Mouse (Mus musculus) midbrain, embryonic 12.5 days (tissue): ENCODE measurements at regions not wholly inside any gene's neighbourhood (a gene's known extent, or its start where the extent isn't known, plus 50 kb on each side); places are given as distances from the start of the nearest gene placed in this dataset.
A peak's percentile ranks its signal among the peaks of the same experiment; 100 is the strongest.

Source experiments
- ATAC-seq: fragments of 200-750 bp; cut with Nextera tagmentation; 2 replicates; pipeline ENCODE4 v1.8.0; 2017; ENCODE audit warnings: low read depth, moderate TSS enrichment, moderate library complexity; ENCODE audit not compliant: low FRiP score
- H3K27ac ChIP-seq: fragments of 300-500 bp; sonication (generic); replicated peaks from 2 replicates; pipeline ENCODE4 v1.5.1; 2016; ENCODE audit warnings: mild to moderate bottlenecking
- H3K27me3 ChIP-seq: fragments of 300-500 bp; sonication (generic); 2 replicates; pipeline ENCODE4 v1.6.1; 2016; ENCODE audit warnings: mild to moderate bottlenecking
- H3K36me3 ChIP-seq: fragments of 300-500 bp; sonication (generic); 2 replicates; pipeline ENCODE4 v1.6.1; 2016
- H3K4me1 ChIP-seq: fragments of 300-500 bp; sonication (generic); 2 replicates; pipeline ENCODE4 v1.6.1; 2016
- H3K4me2 ChIP-seq: fragments of 300-500 bp; sonication (generic); replicated peaks from 2 replicates; pipeline ENCODE4 v1.6.1; 2016; ENCODE audit warnings: mild to moderate bottlenecking, moderate library complexity
- H3K4me3 ChIP-seq: fragments of 300-500 bp; sonication (generic); 2 replicates; pipeline ENCODE4 v1.5.1; 2016; ENCODE audit warnings: mild to moderate bottlenecking
- H3K9ac ChIP-seq: fragments of 300-500 bp; sonication (generic); replicated peaks from 2 replicates; pipeline ENCODE4 v1.6.1; 2016; ENCODE audit warnings: mild to moderate bottlenecking, moderate library complexity
- H3K9me3 ChIP-seq: fragments of 300-500 bp; sonication (generic); 2 replicates; pipeline ENCODE4 v1.6.1; 2016; ENCODE audit warnings: mild to moderate bottlenecking
- WGBS: fragments of 180-500 bp; shearing (Covaris S2); methylation state at CpG from one replicate; pipeline ENCODE4 v1.1.7; 2016; 5-methylcytosine and 5-hydroxymethylcytosine counted together

DNA sequence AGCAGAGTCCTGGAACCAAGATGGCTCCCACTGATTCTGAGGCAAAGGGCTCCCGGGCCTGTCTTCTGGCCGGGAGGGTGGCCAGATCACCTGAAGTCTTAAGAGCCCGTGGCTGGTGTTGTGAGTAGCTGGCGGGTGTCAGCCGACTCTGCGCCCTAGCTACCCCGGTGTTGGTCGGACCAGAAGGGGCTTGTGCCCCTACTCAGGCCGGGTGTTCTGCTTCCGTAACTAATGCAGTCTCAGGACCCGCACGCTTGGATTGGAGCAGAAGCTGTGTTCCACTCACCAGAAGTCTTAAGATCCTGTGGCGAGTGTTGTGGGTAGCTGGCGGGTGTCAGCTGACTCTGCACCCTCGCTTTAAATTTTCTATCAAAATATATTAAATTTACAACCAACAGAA lies 1285.3 kb upstream of the Cdh9 start:
- no peaks in the 10 kb centered on the region for H3K4me1 ChIP-seq
- 90% methylated on average over 15 of the region's 15 CpGs for WGBS
- H3K9me3 ChIP-seq = no peaks in the 10 kb centered on the region
- no peak overlapping the region for H3K4me2 ChIP-seq
- H3K27me3 ChIP-seq = no peaks in the 10 kb centered on the region
- H3K4me3 ChIP-seq = no peak overlapping the region
- no peak for ATAC-seq
- H3K27ac ChIP-seq = no peak overlapping the region
- no peaks in the 10 kb centered on the region for H3K36me3 ChIP-seq
- H3K9ac ChIP-seq = no peak overlapping the region

GRCm38 (mm10) chr15:15477702-15478101 lies 1250.9 kb upstream of the Cdh9 start:
- Histone ChIP-seq H3K36me3 (no peaks in the 10 kb centered on the region), H3K4me3 (no peak overlapping the region), H3K9me3 (no peaks in the 10 kb centered on the region), H3K27me3 (no peaks in the 10 kb centered on the region), H3K27ac (no peak overlapping the region), H3K4me1 (no peaks in the 10 kb centered on the region), H3K9ac (no peak overlapping the region), H3K4me2 (no peak overlapping the region)
- 74% methylated on average over 2 of the region's 2 CpGs for WGBS
- no peak for ATAC-seq

DNA sequence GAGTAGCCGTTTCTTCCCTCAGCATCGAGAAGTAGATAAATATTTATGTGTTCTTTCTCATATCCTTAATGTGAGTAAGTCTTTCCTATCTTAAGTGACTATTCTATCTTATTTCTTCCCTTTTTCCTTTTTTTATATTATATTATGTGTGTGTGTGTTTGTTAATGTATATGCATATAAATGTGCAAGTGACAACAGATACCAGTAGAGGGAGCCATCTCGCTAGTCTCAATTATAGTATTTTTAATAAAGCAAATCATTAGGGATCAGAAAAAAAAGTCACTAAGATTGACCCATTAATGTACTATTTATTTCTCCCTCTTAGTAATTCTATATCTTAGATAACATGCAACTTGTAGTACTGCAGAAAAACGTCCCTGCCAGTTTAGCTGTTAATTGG lies 1228.3 kb upstream of the Cdh9 start:
- H3K27ac ChIP-seq = no peak overlapping the region
- H3K36me3 ChIP-seq = no peaks in the 10 kb centered on the region
- H3K9ac ChIP-seq = no peak overlapping the region
- H3K4me3 ChIP-seq = no peak overlapping the region
- H3K4me1 ChIP-seq = no peaks in the 10 kb centered on the region
- no peak for ATAC-seq
- H3K27me3 ChIP-seq = no peaks in the 10 kb centered on the region
- 85% methylated on average over 4 of the region's 4 CpGs for WGBS
- no peaks in the 10 kb centered on the region for H3K9me3 ChIP-seq
- no peak overlapping the region for H3K4me2 ChIP-seq

DNA sequence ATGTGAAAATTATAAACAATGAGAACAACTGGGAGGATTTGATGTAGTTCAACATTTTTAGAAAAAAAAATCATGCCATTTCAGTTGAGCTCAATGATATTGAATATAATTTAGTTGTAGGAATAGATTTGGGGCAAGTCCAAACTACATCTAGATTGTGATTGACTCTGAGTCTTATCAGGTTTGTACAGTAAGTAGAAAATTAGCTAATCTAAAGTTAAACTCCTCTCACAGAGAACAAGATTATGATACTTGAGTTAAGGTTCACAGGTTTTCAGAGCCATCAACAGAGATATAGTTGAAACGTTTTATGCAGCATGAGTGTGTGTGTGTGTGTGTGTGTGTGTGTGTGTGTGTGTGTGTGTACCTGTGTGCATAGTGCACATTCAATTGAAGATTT lies 1189.6 kb upstream of the Cdh9 start:
- no peak overlapping the region for H3K4me3 ChIP-seq
- no peak for ATAC-seq
- H3K27me3 ChIP-seq = no peaks in the 10 kb centered on the region
- H3K4me1 ChIP-seq = no peaks in the 10 kb centered on the region
- H3K9me3 ChIP-seq = no peaks in the 10 kb centered on the region
- H3K36me3 ChIP-seq = no peaks in the 10 kb centered on the region
- WGBS = 76% methylated on average over 1 of the region's 1 CpGs
- no peak overlapping the region for H3K4me2 ChIP-seq
- H3K27ac ChIP-seq = no peak overlapping the region
- H3K9ac ChIP-seq = no peak overlapping the region

- WGBS = 90% methylated on average over 4 of the region's 4 CpGs
- H3K27me3 ChIP-seq = no peaks in the 10 kb centered on the region
- H3K27ac ChIP-seq = no peak overlapping the region
- no peak overlapping the region for H3K4me2 ChIP-seq
- H3K36me3 ChIP-seq = no peaks in the 10 kb centered on the region
- H3K4me3 ChIP-seq = no peak overlapping the region
- no peaks in the 10 kb centered on the region for H3K9me3 ChIP-seq
- no peak overlapping the region for H3K9ac ChIP-seq
- H3K4me1 ChIP-seq = no peaks in the 10 kb centered on the region
- no peak for ATAC-seq
Observed at GRCm38 (mm10) chr15:15559148-15559752, 1169.3 kb upstream of the Cdh9 start.

GRCm38 (mm10) chr15:15582300-15582880 lies 1146.2 kb upstream of the Cdh9 start:
- Histone ChIP-seq H3K4me3 (no peak overlapping the region), H3K27ac (no peak overlapping the region), H3K4me2 (no peak overlapping the region), H3K36me3 (no peaks in the 10 kb centered on the region), H3K9me3 (no peaks in the 10 kb centered on the region), H3K9ac (no peak overlapping the region), H3K4me1 (no peaks in the 10 kb centered on the region), H3K27me3 (no peaks in the 10 kb centered on the region)
- WGBS = 92% methylated on average over 2 of the region's 2 CpGs
- ATAC-seq = no peak

GRCm38 (mm10) chr15:15617976-15618375 lies 1110.6 kb upstream of the Cdh9 start:
- Histone ChIP-seq H3K4me3 (no peak overlapping the region), H3K27me3 (no peaks in the 10 kb centered on the region), H3K27ac (no peak overlapping the region), H3K36me3 (no peaks in the 10 kb centered on the region), H3K4me2 (no peak overlapping the region), H3K4me1 (no peaks in the 10 kb centered on the region), H3K9ac (no peak overlapping the region), H3K9me3 (no peaks in the 10 kb centered on the region)
- no peak for ATAC-seq

- Histone ChIP-seq H3K4me3 (no peak overlapping the region), H3K9ac (no peak overlapping the region), H3K27ac (no peak overlapping the region), H3K36me3 (no peaks in the 10 kb centered on the region), H3K9me3 (no peaks in the 10 kb centered on the region), H3K27me3 (no peaks in the 10 kb centered on the region), H3K4me2 (no peak overlapping the region), H3K4me1 (no peaks in the 10 kb centered on the region)
- 78% methylated on average over 2 of the region's 2 CpGs for WGBS
- ATAC-seq = no peak
Observed at GRCm38 (mm10) chr15:15629304-15629703, 1099.3 kb upstream of the Cdh9 start.

- Histone ChIP-seq H3K36me3 (no peaks in the 10 kb centered on the region), H3K4me2 (no peak overlapping the region), H3K4me1 (no peaks in the 10 kb centered on the region), H3K4me3 (no peak overlapping the region), H3K27ac (no peak overlapping the region), H3K9ac (no peak overlapping the region), H3K9me3 (no peaks in the 10 kb centered on the region), H3K27me3 (no peaks in the 10 kb centered on the region)
- WGBS = 87% methylated on average over 7 of the region's 7 CpGs
- ATAC-seq = no peak
Observed at GRCm38 (mm10) chr15:15630283-15630682, 1098.3 kb upstream of the Cdh9 start.

- H3K4me1 ChIP-seq = no peaks in the 10 kb centered on the region
- no peaks in the 10 kb centered on the region for H3K9me3 ChIP-seq
- peak; percentile 82 for ATAC-seq
- no peak overlapping the region for H3K9ac ChIP-seq
- no peak overlapping the region for H3K27ac ChIP-seq
- no peaks in the 10 kb centered on the region for H3K36me3 ChIP-seq
- WGBS = 74% methylated on average over 2 of the region's 2 CpGs
- no peak overlapping the region for H3K4me3 ChIP-seq
- no peak overlapping the region for H3K4me2 ChIP-seq
- no peaks in the 10 kb centered on the region for H3K27me3 ChIP-seq
Observed at GRCm38 (mm10) chr15:15637130-15637529, 1091.4 kb upstream of the Cdh9 start.

GRCm38 (mm10) chr15:15648734-15649133 lies 1079.8 kb upstream of the Cdh9 start:
- Histone ChIP-seq H3K36me3 (no peaks in the 10 kb centered on the region), H3K27me3 (no peaks in the 10 kb centered on the region), H3K9ac (no peak overlapping the region), H3K4me2 (no peak overlapping the region), H3K4me1 (no peaks in the 10 kb centered on the region), H3K4me3 (no peak overlapping the region), H3K9me3 (no peaks in the 10 kb centered on the region), H3K27ac (no peak overlapping the region)
- ATAC-seq = no peak
- 84% methylated on average over 5 of the region's 5 CpGs for WGBS

DNA sequence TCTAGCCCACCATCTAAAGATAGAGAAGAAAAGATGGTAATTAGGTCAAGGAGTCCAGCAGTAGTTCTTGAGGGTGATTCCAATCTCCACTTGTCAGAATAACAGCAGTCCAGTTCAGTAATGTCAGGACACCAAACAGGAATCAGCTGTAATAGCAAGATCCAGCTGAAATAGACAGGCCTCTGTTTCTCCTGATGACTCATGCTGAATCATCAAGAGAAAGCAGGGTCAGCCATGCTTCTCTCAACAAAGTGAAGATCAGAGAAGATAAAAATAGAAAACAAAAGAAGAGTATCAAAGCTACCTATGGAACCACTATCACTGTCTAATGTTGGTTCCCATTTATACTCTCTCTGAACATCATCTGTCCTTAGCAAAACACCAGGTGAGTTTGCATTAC lies 1061.8 kb upstream of the Cdh9 start:
- no peak overlapping the region for H3K4me3 ChIP-seq
- no peaks in the 10 kb centered on the region for H3K27me3 ChIP-seq
- no peak overlapping the region for H3K4me2 ChIP-seq
- H3K4me1 ChIP-seq = no peaks in the 10 kb centered on the region
- no peaks in the 10 kb centered on the region for H3K36me3 ChIP-seq
- no peaks in the 10 kb centered on the region for H3K9me3 ChIP-seq
- H3K27ac ChIP-seq = no peak overlapping the region
- no peak for ATAC-seq
- no peak overlapping the region for H3K9ac ChIP-seq

DNA sequence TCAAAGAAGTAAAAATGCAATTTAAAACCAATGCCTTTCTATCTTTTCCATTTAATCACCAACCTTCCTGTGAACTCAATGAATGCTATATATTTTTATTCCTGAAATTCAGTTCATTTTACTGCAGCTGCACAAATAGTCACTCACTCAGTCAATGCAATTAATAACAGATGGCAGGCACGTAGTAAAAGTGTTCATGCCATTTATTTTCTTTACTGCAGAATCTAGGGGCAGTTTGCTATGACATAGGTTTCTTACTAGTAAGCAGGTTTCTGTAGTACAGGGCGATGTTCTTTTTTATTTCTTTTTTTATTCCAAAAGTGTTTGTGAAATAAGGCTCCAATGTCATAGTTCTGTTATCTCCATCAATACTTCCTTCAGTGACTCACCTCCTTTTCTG lies 1035.8 kb upstream of the Cdh9 start:
- WGBS = 86% methylated on average over 2 of the region's 2 CpGs
- no peak overlapping the region for H3K4me2 ChIP-seq
- no peak for ATAC-seq

More for the DNA sequence above, 1035.8 kb upstream of the Cdh9 start:
- Histone ChIP-seq H3K27me3 (no peaks in the 10 kb centered on the region), H3K4me1 (no peaks in the 10 kb centered on the region), H3K36me3 (no peaks in the 10 kb centered on the region), H3K27ac (no peak overlapping the region), H3K9ac (no peak overlapping the region), H3K9me3 (no peaks in the 10 kb centered on the region), H3K4me3 (no peak overlapping the region)
